Mouse (Mus musculus): Measurements from ENCODE around the gene Tmem269. TPM values are rescaled to one million over a fixed set of nuclear protein-coding genes. Genes with fewer than 3 reads are reported as not detected.

The Tmem269 gene
- total RNA-seq, 2 experiments from 2014 or later: not detected

DNA sequence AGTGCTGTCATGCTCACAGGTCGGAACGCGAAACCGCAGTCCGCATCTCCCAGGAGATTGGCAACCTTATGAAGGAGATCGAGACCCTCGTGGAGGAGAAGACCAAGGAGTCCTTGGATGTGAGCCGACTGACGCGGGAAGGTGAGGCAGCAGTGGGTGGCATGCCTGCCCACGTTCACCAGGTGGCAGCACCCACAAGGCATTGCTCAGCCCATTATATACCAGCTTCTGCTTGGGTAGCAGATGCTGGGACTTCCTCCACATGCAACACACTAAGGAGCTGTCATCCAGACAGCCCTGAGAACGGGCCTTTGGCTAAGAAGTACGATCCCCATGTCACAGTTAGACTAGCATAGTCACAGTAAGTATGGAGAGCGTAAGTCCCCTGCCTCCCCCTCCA is 23.6 kb upstream of the Tmem269 start:
- intact Hi-C loops (cut with DNase I): loop anchor here (2.0 to 10.0 kb wide), 2 partner anchors 383 to 887 kb away; no protein-coding TSS in a partner anchor
- DNase-seq (ENCODE audit: low spot score): no peak

DNA sequence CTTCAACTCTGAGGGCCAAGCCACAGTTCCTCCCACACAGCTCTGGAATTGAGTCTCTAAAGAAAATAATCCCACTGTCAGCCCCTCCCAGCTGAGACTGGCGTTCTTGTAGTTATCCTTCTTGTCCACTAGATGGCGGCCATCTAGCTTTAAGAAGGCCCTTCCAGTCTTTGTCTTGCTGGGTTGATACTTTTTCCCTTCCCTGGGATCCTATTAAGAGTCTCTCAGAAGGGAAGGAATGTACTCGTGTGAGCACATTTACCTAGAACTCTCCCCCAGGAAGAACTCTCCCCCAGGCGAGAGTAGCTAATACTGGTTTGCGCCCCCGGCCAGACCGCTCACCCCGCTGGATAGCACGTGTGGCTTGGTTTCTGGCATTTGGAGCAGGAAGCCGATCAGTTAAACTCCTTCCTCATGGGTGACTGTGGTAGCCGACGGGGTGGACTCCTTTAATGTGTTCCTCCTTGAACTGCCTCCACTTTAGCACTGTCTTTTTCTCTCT is 21.2 kb upstream of the Tmem269 start:
- intact Hi-C loops (cut with DNase I): no loop called here
- peak; percentile 30 for DNase-seq (ENCODE audit: low spot score)

DNA sequence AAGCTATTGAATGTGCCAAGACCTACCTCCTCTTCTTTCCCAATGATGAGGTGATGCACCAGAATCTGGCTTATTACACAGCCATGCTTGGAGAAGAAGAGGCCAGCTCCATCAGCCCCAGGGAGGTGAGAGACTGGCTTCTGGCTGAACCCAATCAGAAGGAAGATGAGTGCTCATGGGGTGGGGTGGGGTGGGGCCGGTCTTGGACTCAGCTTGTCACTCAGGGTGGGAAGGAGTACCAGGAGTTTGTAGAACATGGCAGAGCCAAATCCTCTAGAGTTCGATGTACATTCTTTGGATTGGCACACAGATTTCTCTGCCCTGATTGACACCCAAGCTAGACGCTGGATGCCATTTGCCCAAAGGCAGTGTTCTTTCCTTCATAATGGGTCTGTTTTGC is 20.6 kb upstream of the Tmem269 start:
- no peak for DNase-seq (ENCODE audit: low spot score)
- intact Hi-C loops (cut with DNase I): no loop called here

DNA sequence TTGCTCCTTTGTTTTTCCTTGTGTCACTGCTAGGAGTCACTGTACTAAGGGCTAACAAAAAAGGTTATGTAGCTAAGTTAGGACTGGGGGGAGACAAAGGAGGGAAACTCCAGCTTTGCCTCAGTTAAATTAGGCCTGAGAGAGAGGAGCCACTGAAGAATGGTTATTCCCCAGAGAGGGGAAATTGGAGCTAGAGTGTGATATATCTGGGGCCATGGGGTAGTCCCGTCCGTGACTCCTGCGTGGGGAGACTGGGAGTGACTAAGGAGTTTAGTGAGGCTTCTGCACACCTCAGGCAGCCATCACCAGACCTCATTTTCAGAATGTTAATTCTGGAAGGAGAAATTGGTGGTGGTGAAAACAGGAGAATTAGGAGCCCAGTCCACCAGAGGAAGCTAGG is 16.3 kb upstream of the Tmem269 start:
- no peak for DNase-seq (ENCODE audit: low spot score)
- intact Hi-C loops (cut with DNase I): loop anchor here (5.0 kb wide), 1 partner anchor 1783 kb away; the partner anchor contains the start of gene Smap2

DNA sequence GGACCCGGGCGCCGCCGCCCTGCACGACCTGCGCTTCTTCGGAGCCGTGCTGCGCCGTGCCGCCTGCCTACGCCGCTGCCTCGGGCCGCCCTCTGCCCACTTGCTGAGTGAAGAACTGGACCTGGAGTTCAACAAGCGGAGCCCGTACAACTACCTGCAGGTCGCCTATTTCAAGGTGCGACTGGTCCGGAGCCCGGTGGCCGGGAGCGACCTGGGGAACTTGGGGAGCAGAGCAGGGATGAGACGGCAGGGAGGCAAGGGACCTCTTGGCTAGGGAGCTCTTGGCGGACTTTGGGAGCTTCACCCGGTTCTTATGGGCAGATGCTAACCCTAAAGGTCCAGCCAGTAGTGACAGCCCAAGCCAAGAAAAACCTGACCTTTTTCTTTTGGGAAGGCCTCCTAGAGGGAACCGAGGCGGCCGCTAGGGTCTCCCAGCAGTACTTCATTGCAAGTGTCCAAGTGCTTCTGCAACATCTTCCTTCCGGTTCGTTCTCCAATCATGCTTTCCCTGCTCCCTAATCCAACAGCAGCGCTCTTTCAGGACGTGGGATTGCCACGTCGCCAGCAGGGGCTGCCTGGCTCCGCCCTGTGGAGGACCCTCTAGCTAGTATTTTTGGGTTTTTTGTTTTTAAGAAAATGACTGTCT is 15.4 kb upstream of the Tmem269 start:
- no peak for DNase-seq (ENCODE audit: low spot score)
- intact Hi-C loops (cut with DNase I): loop anchor here (5.0 kb wide), 1 partner anchor 1784 kb away; the partner anchor contains the start of gene Smap2

DNA sequence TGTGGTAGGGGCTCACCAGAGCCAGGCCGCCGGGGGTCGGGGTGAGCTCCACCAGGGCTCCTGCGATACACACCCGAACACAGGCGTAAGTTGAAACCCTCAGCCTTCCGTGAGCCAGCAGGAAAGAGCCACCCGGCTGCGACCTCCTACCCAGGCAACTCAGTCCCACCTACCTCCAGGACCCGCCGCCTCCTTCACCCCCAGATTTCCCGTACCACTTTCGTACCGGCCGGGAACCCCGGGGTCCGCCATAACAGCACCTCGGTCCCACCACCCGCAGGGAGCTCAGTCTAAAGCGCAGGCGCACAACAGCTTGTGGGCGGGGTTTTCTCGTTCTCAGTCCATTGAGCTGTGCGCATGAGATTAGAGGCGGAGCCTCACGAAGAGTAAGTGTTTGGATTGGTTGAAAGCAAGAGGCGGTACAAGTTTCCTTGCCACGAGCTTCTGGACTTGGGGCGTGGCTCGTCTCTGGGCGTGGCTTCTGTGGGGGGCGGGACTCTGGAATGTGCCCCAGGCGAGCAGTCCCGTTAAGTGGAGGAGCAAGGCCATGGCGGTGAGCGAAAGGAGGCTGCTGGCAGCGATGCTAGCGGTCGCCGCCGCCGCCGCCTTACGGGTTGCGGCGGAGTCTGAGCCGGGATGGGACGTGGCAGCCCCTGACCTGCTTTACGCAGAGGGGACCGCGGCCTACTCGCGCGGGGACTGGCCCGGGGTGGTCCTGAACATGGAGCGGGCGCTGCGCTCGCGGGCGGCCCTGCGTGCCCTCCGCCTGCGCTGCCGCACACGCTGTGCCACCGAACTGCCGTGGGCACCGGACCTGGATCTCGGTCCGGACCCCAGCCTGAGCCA is 14.6 kb upstream of the Tmem269 start, which contains the start of the genes AU022252 and P3h1:
TSS of gene AU022252 (minus strand) at position 303 of the 846 bp plus-strand sequence.
TSS of gene P3h1 (plus strand) at position 506 of the 846 bp plus-strand sequence.
- intact Hi-C loops (cut with DNase I): loop anchor here (5.0 kb wide), 1 partner anchor 1785 kb away; the partner anchor contains the start of gene Smap2
- DNase-seq (ENCODE audit: low spot score): peak; percentile 98

DNA sequence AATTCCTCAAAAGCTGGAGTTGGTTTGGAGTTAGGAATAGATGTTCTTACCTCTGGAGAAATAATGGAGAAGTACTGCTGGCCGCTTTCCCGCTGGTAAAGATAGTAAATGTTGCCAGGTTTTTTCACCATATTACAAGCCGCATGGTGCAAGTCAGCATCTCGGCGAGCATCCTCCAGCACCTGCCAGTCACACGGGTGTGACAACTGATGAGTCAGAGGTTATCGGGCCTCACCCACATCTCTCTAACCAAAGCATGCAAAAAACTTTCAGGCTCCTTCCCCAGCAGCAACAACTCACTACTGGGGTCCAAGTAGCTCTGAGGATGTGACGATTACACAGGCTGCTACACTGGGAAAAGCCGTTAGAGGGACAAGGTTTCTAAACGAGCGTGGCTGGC is 8.7 kb upstream of the Tmem269 start:
- no peak for DNase-seq (ENCODE audit: low spot score)
- intact Hi-C loops (cut with DNase I): no loop called here

DNA sequence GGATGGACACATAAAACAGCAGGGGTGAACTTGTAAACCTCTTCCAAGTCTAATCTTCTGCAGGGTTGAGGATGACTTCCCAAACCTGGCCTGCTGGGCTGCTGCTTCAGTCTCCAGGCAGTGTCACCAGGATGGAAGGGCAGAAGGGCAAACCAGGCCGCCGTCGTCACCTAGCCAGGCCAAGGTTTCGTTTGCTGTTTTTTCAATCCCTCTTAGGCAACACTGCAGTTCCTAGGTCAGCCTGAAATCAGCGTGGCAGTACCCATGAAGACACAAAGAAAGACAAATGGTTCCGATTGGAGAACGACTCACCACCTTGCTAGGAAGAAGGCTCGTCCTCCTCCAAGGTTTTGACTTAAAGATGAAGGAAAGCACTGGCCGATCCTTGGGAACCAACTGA is 7.7 kb upstream of the Tmem269 start:
- DNase-seq (ENCODE audit: low spot score): no peak
- intact Hi-C loops (cut with DNase I): no loop called here

DNA sequence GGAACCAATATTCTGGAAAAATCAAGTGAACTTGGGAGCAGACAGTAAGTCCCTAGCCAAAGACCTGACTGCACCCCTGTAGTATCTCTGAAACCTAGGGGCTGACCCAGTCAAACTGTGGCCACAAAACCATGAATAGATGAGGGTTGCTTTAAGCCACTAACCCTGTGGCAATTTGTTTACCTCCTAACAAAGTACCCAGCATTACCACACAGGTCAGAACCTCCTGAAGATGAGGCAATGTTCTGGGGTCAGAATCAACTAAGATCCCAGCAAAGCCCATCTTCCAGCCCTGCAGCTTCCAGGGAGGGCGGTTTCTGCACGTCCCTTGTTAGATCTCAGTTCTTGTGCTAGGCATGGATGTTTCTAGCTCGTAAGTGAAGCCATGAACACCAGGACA is 6.5 kb upstream of the Tmem269 start:
- intact Hi-C loops (cut with DNase I): no loop called here
- DNase-seq (ENCODE audit: low spot score): no peak

DNA sequence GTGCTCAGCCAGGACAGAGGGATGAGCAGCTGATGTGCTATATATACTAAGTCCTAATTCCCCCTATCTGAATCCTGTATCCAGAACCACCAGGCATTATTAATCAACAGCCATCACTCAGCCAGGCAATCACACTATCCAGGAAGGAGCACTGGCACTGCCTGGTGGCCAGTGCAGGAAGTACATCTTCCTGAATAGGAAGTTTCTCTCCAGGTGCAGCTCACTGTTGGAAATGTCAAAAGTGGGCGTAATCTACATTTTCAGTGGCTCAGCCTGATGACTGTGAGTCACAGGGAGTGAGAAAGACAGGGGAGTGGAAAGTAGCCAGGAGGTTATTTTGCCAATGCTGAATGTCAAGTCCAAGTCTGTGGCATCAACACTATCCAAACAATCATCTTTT is 5.7 kb upstream of the Tmem269 start:
- intact Hi-C loops (cut with DNase I): no loop called here
- no peak for DNase-seq (ENCODE audit: low spot score)

DNA sequence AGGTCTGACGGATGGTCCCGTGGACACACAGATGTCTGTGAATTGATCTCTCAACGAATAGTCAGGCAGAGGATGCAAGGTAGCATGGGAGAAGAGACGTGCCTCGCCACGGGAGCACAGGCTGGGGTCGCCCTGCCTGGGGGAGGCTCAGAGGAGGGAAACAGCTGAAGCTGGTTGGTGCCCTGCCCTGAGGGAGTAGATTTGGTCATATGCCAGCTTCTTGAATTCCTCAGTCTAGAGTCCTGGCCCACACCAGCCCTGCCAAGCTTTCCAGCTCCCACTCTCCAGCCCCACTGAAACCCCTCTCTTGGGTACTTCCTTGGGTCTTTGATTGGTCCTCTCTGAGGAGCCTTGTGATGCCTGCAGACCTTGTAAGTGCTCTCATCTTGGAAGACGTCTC is 1.4 kb downstream of the Tmem269 start:
- intact Hi-C loops (cut with DNase I): no loop called here
- no peak for DNase-seq (ENCODE audit: low spot score)

DNA sequence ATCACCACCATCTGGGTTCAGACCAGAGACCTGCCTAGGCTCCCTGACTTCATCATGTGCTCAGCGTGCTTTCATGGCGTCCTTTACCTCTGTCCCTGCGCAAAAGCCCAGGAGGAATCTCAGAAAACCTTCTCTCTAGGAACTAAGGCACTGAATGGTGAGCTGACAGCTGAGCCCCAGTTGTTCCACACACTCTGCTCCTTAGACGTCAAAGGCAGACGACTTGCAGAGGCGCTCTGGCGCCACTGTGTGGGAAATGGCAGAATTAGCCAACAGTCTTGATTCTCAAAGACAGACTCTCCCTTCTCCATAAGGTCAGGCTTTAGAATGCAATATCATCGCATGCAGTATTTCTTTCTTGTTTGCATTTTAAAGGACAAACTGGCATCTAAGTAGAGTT is 13.3 kb downstream of the Tmem269 start:
- DNase-seq (ENCODE audit: low spot score): no peak
- intact Hi-C loops (cut with DNase I): loop anchor here (1.0 to 5.0 kb wide), 2 partner anchors 37 to 198 kb away; no protein-coding TSS in a partner anchor

DNA sequence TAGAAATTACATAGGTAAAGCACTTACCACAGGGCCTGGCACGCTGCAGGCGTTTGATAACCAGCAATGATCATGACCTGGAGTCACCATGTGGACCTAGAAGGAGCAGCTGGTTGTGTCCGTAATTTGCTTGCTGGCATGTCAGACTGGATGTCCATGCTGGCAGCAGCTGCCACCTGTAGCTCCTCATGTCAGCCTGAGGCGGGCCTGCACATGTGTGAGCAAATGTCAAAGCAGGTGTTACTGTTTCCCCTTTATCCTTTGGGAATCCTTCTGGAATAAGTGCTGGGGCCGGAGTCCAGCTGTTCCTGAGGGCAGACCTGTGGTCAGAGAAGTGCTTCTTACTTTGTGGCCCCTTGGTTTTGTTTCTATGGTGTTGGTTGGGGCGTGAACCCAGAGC is 19.9 kb downstream of the Tmem269 start:
- intact Hi-C loops (cut with DNase I): no loop called here
- DNase-seq (ENCODE audit: low spot score): no peak

DNA sequence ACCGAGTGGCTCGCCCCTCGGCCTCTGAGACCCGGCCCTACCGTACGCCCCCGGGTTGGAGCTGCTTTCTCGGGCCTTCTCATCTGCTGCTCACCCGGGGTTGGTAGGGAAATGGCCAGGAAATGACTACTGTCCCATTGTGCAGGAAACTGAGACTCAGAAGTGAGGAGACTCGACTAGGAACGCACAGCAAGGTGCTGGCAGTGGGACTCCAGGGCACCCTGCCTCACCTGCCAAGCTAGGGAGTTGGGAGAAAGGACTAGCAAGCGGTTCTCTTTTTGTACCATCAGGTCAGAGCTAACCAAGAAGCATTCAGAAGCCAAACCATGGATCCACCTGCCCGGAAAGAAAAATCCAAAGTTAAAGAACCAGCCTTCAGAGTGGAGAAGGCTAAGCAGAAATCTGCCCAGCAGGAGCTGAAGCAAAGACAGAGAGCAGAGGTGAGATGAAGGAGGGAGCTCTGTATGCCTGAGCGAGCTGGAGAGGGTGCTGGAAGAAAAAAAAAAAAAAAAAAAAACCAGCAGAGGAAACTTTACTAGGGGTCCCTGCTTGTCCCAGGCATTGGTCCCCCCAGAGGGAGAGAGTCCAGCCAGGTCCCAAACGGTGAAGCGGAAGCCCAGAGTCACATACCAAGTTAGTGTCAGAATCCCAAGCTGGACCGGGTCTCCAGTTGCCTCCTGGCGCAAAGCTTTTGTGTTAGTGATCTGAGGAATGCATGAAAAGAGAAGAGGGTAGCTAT is 22.3 kb downstream of the Tmem269 start:
- no peak for DNase-seq (ENCODE audit: low spot score)
- intact Hi-C loops (cut with DNase I): no loop called here

DNA sequence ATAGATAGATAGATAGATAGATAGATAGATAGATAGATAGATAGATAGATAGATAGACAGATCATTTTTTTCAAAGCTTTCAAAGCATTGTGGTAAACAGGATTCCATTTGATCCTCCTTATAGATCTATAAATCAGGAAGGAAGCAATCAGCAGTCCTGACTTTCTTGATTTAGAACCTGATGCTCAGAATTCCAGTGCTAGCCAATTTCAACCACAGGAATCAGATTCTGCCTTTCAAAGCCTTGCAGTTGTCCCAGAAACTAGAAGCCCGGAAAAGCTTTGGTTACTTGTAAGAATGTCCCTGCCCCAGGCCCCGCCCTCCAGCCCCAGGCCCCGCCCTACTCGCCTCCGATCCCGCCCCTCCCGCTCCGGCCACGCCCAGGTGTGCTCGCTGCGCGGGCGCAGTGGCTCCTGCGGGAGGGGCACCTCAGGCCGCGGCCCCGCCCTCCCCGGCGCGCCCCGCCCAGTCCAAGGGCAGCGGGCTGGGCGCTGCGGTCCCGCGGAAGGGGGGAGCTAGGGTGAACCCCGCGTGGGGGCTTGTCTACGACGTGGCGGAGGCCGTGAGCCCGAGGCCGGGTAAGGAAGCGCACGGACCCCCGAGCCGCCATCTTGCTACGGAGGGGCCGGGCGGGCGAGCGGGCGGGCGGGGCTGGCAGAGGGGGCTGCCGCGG is 23.0 kb downstream of the Tmem269 start, which contains the start of gene Svbp:
TSS of gene Svbp (plus strand) at position 398 of the 673 bp plus-strand sequence.
- DNase-seq (ENCODE audit: low spot score): peak; percentile 73
- intact Hi-C loops (cut with DNase I): no loop called here

DNA sequence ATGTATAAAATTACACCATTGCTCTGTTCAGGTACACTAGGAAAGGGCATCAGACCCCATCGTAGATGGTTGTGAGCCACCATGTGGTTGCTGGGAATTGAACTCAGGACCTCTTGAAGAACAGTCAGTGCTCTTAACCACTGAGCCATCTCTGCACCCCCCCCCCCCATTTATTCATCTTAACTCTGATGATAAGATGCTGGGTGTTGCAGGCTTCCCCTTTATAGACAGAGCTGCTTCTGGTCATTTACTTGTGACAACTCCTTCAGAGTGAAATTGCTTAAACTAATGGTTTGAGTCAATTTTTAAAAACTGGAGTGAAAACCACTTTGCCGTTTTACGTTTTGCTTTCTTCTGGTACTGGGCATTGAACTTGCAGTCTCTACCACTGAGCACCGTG is 25.3 kb downstream of the Tmem269 start:
- intact Hi-C loops (cut with DNase I): no loop called here
- no peak for DNase-seq (ENCODE audit: low spot score)

DNA sequence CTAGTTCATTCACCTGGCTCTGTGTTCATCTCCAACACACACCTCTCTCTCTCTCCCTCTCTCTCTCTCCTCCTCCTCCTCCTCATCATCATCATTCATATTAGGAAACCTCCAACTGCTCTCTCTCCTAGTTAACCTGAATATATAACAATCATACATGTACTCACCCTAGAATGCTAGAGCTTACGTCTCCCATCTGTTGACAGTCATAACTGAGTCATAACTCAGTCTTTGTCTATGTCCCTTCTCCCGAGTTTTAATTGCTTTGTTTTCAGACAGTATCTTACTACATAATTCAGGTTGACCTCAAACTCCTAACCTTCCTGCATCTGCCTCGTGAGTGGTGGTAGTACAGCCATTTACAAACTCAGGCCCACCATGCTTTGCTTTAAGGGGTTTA is 26.7 kb downstream of the Tmem269 start:
- intact Hi-C loops (cut with DNase I): no loop called here
- DNase-seq (ENCODE audit: low spot score): no peak

DNA sequence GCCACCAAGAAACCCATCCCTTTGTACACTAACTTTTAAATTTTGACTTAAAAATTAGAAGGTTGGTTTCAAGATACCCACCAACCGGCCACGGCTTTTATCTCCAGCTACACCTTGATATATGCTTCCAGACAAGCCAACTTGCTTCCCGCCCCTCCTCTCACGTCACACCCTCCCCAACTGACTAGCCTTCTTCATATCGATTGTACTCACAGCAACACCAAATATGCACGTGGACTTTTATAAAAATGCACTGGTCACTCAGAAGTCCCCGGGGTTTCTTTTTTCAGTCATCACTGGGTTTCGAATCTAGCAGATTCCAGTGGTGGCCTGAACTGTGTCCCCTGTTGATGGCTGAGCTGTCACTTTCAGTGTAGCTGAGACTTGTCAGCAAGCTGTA is 27.4 kb downstream of the Tmem269 start:
- intact Hi-C loops (cut with DNase I): no loop called here
- no peak for DNase-seq (ENCODE audit: low spot score)

DNA sequence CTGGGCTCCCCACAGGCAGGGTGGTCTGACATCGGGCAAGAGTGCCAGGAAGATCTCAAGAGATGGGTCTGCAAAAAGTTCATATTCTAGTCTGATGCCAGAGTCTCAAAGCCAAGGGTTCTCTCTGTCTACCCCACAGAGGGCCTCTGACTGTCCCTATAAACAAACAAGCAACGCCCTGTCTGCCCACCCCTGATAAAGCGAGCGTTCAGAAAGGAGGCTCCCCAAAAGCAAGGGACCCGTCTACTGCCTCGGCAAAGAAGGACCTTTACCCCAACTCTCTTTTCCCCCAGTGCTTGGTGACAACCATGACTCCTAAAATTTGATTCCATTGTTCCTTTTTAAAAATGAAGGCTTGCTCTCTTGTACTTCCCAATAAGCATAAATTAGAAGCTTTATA is 28.2 kb downstream of the Tmem269 start, which contains the start of gene Ermap:
TSS of gene Ermap (minus strand) at position 148 of the 400 bp plus-strand sequence.
- intact Hi-C loops (cut with DNase I): no loop called here

More for the DNA sequence above, 28.2 kb downstream of the Tmem269 start, which contains the start of gene Ermap:
- no peak for DNase-seq (ENCODE audit: low spot score)

Measured in heart, postnatal 25 days (tissue).